Mouse (Mus musculus) cortical plate, adult 2 months (tissue): ENCODE measurements around the gene Arhgef33. TPM values are rescaled to one million over a fixed set of nuclear protein-coding genes. Genes with fewer than 3 reads are reported as not detected.
"Not testable (repeated sequence)": the region's sequence is repeated elsewhere in the genome, so short reads cannot be mapped to it uniquely, and the experiment has no call there.

Experiments
- H3K27ac ChIP-seq: fragments of 200-500 bp; 2 replicates; pipeline ENCODE4 v1.5.1; 2012; ENCODE audit warnings: low read length, control low read depth, inconsistent platforms; ENCODE audit not compliant: insufficient read depth
- H3K4me1 ChIP-seq: fragments of 200-500 bp; 2 replicates; pipeline ENCODE4 v1.6.1; 2011; ENCODE audit warnings: low read length; ENCODE audit not compliant: control insufficient read depth, insufficient read depth
- H3K4me3 ChIP-seq: fragments of 200-500 bp; 2 replicates; pipeline ENCODE4 v1.5.1; 2011; ENCODE audit warnings: mild to moderate bottlenecking, low read length, control low read depth; ENCODE audit not compliant: insufficient read depth
- CTCF ChIP-seq: fragments of 200-500 bp; IDR thresholded peaks from 2 replicates; pipeline ENCODE4 v1.5.1; 2011; ENCODE audit warnings: mild to moderate bottlenecking, control low read depth, low read length; ENCODE audit not compliant: insufficient read depth; ENCODE audit errors: extremely low read depth
- POLR2A ChIP-seq: fragments of 200-500 bp; IDR thresholded peaks from 2 replicates; pipeline ENCODE4 v1.6.1; 2011; ENCODE audit warnings: mild to moderate bottlenecking, low read length, control low read depth; ENCODE audit not compliant: insufficient read depth; ENCODE audit errors: extremely low read depth
- polyA plus RNA-seq: library from polyadenylated mRNA; depleted of rRNA; stranded (reverse); fragments of >200 nt; gene quantifications from 2 replicates; pipeline ENCODE4 v1.2.3, GENCODE M21; 2012

Arhgef33 gene
- polyA plus RNA-seq, 1 experiment = 2.8 TPM

- H3K27ac ChIP-seq = no peak overlapping the region
- TF ChIP-seq POLR2A (no peak), CTCF (no peak)
- no peak overlapping the region for H3K4me3 ChIP-seq
- H3K4me1 ChIP-seq = no peaks in the 10 kb centered on the region
These were observed 19.2 kb downstream of the Arhgef33 start for GRCm38 (mm10) chr17:80326431-80326830.

- TF ChIP-seq POLR2A (no peak), CTCF (peak; percentile 52)
- no peaks in the 10 kb centered on the region for H3K4me1 ChIP-seq
These were observed 25.2 kb downstream of the Arhgef33 start for GRCm38 (mm10) chr17:80332386-80332785.

DNA sequence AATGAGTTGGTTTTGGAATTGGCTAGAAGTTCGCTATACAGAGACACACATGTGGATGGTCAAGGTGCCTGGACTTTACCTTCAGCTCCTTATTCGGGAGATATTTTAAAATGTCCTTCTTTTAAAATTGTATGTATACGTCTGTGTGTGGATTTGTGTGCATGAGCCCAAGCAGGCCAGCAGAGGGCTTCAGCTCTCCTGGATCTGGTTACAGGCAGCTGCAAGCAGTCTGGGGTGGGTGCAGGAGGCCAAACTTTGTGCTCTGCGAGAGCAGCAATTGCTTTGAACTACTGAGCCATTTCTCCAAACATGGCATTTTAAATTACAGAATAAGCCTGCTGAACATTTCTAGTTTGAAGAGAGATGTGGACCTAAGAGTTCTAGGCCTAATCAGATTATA is 38.1 kb downstream of the Arhgef33 start:
- Histone ChIP-seq H3K4me1 (peaks cover 1% of the 10 kb centered on the region; the same call in 1 of the 2 replicates), H3K27ac (no peak overlapping the region), H3K4me3 (no peak overlapping the region)
- no peak for TF ChIP-seq POLR2A
- no peak for TF ChIP-seq CTCF

More at GRCm38 (mm10) chr17:80332386-80332785, 25.2 kb downstream of the Arhgef33 start:
- no peak overlapping the region for H3K27ac ChIP-seq
- no peak overlapping the region for H3K4me3 ChIP-seq

GRCm38 (mm10) chr17:80346591-80347125 is 39.5 kb downstream of the Arhgef33 start:
- TF ChIP-seq CTCF (no peak), POLR2A (no peak)
- no peak overlapping the region for H3K4me3 ChIP-seq
- peaks cover 1% of the 10 kb centered on the region; the same call in 1 of the 2 replicates for H3K4me1 ChIP-seq
- no peak overlapping the region for H3K27ac ChIP-seq

DNA sequence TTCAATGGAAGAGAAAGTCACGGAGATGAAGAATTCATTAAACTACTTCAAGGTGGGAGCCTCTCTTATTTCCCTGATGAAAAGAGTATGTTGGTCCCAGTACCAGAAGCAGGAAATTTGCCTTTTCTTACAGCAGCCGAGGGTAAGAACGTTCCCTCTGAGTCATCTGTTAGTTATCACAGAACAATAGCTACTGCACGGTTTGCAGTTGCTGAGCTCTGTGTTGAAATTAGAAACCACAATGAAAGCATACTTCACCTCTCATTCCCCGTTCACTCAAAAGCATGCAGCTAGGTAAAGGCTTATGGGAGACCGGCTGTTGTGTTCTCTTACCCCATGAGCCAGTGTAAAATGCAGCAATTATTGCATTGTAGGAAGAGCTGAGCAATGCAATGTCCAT is 40.0 kb downstream of the Arhgef33 start:
- TF ChIP-seq POLR2A = no peak
- TF ChIP-seq CTCF = no peak
- Histone ChIP-seq H3K4me3 (no peak overlapping the region), H3K4me1 (peaks cover 1% of the 10 kb centered on the region; the same call in 1 of the 2 replicates), H3K27ac (no peak overlapping the region)

DNA sequence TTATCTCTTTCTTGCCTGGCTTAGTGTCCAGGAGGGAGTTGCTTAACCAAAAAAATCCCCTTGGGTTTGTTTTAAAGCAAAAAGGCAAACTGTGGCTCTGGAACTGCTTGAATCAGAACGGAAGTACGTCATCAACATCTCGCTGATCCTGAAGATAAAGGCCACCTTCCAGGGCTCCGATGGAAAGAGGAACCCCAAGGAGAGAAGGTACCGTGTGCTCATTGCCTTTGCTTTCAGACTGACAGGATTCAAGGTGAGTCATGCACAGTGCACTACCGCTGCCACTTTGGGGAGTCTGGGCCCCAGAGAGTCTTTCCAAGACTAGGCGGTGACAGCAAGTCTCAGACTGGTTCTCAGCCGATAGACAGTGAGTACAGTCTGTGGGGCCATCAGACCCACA is 53.0 kb downstream of the Arhgef33 start:
- Histone ChIP-seq H3K4me3 (no peak overlapping the region), H3K4me1 (no peaks in the 10 kb centered on the region), H3K27ac (no peak overlapping the region)
- TF ChIP-seq CTCF (no peak), POLR2A (no peak)

DNA sequence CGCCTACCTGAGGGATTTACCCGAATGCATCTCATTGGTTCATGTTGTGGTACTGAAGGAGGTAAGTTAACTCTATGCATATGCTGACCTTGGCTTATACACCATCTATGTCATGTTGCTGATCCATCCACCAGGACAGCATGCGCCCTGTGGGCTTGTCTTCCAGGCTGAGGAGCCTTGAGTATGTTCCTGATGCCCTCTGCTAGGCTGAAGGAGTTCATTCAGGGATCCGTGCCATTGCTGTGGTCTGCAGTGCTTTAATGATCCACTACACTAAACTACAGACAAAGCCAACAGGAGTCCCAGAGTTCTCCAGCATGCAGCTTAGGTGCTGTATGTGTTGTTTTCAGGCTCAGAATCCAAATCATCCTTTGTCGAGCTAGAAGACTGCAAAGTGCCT is 60.1 kb downstream of the Arhgef33 start:
- Histone ChIP-seq H3K4me3 (no peak overlapping the region), H3K4me1 (no peaks in the 10 kb centered on the region), H3K27ac (no peak overlapping the region)
- TF ChIP-seq POLR2A (no peak), CTCF (no peak)

DNA sequence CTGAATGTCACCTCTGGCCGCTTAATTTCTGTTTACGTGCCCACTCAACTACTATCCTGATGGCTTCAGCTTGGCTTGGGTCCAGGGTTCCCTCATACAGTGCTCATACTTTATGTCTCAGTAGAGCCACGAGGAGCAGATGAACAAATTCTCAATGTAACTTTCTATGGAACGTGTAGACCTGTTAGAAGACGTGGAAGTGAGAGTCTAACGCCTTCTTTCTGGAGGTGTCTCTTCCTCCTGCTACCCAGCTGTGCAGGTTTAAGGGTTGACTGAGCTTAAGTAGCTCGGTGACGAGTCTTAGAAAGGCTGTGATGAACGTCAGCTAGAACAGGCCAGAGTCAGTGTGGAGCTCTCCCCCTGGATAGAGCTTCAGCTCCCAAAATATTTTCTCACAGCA is 61.4 kb downstream of the Arhgef33 start:
- Histone ChIP-seq H3K27ac (no peak overlapping the region), H3K4me1 (no peaks in the 10 kb centered on the region), H3K4me3 (no peak overlapping the region)
- no peak for TF ChIP-seq POLR2A
- TF ChIP-seq CTCF = no peak

- peak within 1 kb of the TSS; percentile 65 for H3K4me3 ChIP-seq
- H3K27ac ChIP-seq = peak within 1 kb of the TSS; percentile 89
- no peaks in the 10 kb centered on the region for H3K4me1 ChIP-seq
- TF ChIP-seq CTCF (no peak), POLR2A (0 out of 2 replicates have a peak, but pooled peaks have one; percentile 27)
These were observed 66.0 kb downstream of the Arhgef33 start, which contains the start of gene Gm10190 for GRCm38 (mm10) chr17:80372989-80373725. Gene Gm10190, minus strand, starts transcription at chr17:80373541.

DNA sequence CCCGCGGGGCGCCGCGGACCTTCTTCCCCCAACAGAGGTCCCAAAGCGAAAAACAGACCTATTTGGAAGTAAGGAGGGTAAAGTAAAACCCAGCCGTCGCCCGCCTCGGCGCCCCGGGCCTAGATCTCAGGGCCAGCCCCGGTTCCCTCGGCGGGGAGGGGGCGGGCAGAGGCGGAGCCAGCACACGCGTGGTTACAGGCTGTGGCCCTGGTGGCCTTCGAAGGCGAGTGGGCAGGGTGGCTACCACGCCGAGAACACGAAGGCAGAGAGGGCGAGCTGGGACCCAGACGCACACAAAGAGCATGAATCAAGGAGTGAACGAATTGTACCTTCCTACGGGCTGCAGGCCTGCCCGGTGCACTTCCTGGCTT is 66.5 kb downstream of the Arhgef33 start:
- Histone ChIP-seq H3K27ac (0 out of 2 replicates have a peak overlapping the region, but pooled peaks have one; percentile 26), H3K4me3 (peak overlapping the region; percentile 65), H3K4me1 (no peaks in the 10 kb centered on the region)
- TF ChIP-seq CTCF = no peak
- TF ChIP-seq POLR2A = no peak

DNA sequence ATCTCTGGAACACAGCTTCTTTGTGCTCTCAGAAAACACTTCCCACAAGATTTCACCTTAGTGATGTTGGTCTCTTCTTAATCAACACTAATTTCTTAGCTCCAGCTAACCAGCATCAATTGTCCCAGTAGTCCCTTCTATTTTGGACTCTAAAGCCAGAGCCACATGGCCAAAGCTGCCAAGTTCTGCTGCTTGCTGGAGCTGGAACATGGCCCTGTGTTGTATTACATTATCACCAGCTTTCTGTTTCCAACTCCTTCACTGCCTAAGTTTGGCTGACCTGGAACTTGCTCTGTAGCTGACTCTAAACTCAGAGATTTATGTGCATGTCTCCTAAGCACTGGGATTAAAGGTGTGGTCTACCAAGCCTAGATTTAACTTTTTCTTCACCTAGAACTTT is 71.2 kb downstream of the Arhgef33 start:
- H3K27ac ChIP-seq, H3K4me1 ChIP-seq: not testable (repeated sequence)

More for the DNA sequence above, 71.2 kb downstream of the Arhgef33 start:
- not testable (repeated sequence) for H3K4me3 ChIP-seq
